Mouse (Mus musculus): Measurements from ENCODE around the gene Ttc21a. TPM values are rescaled to one million over a fixed set of nuclear protein-coding genes. Genes with fewer than 3 reads are reported as not detected.
A peak's percentile ranks its signal among the peaks of the same experiment; 100 is the strongest.

Ttc21a gene
- polyA plus RNA-seq, 1 experiment from 2014 or later = 1.8 TPM

DNA sequence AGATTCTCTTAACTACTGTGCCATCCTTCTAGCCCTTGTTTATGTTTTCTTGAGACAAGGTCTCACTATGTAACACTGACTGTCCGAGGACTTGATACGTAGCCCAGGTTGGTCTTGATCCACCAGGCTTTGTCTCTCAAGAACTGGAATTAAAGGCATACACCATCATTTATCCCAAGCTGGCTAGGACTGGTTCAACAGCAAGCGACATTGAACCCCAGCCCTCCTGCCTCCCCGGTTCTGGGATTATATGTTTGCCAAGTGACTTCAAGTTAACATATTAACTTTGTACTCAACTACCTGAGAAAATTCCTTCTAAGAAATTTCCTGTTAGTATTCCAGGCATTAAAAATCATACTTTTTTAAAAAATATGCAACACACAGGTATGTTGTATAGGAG is 37.9 kb downstream of the Ttc21a start:
- WGBS = 73% methylated on average over 4 of the region's 4 CpGs
- TF ChIP-seq CTCF (IDR thresholded peaks at IDR 0.05) = no peak
- TF ChIP-seq EP300 (IDR thresholded peaks at IDR 0.05) = no peak
- no peak overlapping the region for H3K4me2 ChIP-seq (replicated peaks; ENCODE audit: low read depth, low read length)
- H3K27me3 ChIP-seq (replicated peaks; ENCODE audit: insufficient read depth, low read length) = no peaks in the 10 kb centered on the region
- DNase-seq (ENCODE audit: low spot score) (no peak), ATAC-seq (no peak)
- no peak overlapping the region for H3K4me3 ChIP-seq (ENCODE audit: low read depth, low read length)
- no peak overlapping the region for H3K27ac ChIP-seq (ENCODE audit: low read length)
- H3K9me3 ChIP-seq (ENCODE audit: low read length) = no peaks in the 10 kb centered on the region
- H3K4me1 ChIP-seq (ENCODE audit: insufficient read depth, low read depth, low read length) = peaks cover 35% of the 10 kb centered on the region
- peaks cover 31% of the 10 kb centered on the region for H3K36me3 ChIP-seq (ENCODE audit: insufficient read depth, low read length)
- H3K9ac ChIP-seq (replicated peaks; ENCODE audit: low read depth) = no peak overlapping the region

DNA sequence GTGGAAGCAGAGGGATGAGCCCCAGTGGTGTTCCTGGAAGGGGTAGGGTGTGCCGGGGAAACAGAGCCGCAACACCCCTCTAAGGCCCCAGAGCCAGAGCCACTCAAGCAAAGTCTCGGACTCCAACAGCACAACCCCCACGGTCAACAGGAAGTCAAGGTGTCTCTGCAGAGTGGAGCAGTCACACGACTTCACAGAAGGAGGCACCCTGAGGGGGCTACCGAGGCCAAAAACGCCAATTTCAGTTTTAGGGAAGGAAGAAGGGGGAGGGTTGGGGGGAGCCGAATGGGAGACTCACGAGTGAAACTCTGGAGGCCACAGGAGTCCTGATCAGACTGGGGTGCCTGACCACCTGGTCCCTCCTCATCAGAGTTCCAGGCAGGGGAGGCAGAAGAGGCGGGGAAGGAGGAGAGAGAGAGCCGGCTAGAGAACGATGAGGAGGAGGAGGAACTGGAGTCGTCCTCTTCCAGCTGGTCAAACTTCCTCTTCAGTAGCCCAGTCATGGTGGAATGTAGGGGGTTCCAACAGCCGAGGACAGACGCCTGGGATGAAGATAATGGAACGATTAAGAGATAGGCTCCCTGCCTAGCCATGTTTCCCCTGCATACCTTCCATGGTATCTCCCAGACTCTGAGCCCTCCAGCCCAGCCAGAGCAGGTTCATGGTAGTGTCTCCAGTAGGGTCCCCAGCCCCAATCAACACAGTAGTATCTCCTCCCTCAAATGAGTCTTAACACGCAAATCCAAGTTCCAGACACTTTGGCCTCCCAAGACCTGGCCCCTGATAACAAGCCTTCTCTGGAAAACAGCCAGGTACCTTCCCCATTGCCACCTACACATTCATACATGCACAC is 39.5 kb downstream of the Ttc21a start:
- H3K27me3 ChIP-seq (replicated peaks; ENCODE audit: insufficient read depth, low read length) = no peaks in the 10 kb centered on the region

DNA sequence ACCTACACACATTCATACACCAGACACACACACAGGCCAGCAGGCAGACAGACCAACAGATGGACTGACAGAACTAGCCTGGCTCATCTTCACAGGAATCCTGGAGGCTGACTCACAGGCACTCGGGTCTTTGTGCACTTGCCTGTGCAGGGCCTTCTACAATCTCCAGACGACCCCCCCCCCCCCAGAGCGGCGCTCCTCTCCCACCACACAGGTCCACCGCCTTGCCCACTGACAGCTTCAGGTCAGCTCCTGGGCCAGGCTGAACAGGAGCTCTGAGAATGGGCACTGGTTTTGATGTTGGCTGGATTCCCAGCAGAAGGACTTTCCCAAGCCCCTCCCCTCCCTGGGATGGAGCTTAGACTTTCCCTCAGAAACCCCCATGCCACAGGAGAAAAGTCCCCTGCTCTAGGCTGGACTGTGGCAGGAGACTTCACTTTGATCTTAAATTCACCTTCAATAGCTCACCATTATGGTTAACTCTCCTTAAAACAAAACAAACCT is 40.2 kb downstream of the Ttc21a start:
- Histone ChIP-seq H3K27ac (ENCODE audit: low read length) (no peak overlapping the region), H3K36me3 (ENCODE audit: insufficient read depth, low read length) (peaks cover 21% of the 10 kb centered on the region), H3K27me3 (replicated peaks; ENCODE audit: insufficient read depth, low read length) (no peaks in the 10 kb centered on the region), H3K4me1 (ENCODE audit: insufficient read depth, low read depth, low read length) (peaks cover 29% of the 10 kb centered on the region), H3K4me3 (ENCODE audit: low read depth, low read length) (no peak overlapping the region), H3K9ac (replicated peaks; ENCODE audit: low read depth) (no peak overlapping the region), H3K4me2 (replicated peaks; ENCODE audit: low read depth, low read length) (peak overlapping the region; percentile 27; the same call in 1 of the 2 replicates), H3K9me3 (ENCODE audit: low read length) (no peaks in the 10 kb centered on the region)
- 13% methylated on average over 4 of the region's 5 CpGs for WGBS
- ATAC-seq (no peak), DNase-seq (ENCODE audit: low spot score) (no peak)
- TF ChIP-seq EP300 (IDR thresholded peaks at IDR 0.05) (no peak), CTCF (IDR thresholded peaks at IDR 0.05) (no peak)

More for the DNA sequence above, 39.5 kb downstream of the Ttc21a start:
- peak overlapping the region; percentile 27; the same call in 1 of the 2 replicates for H3K4me2 ChIP-seq (replicated peaks; ENCODE audit: low read depth, low read length)
- H3K9ac ChIP-seq (replicated peaks; ENCODE audit: low read depth) = no peak overlapping the region
- ATAC-seq (no peak), DNase-seq (ENCODE audit: low spot score) (no peak)
- no peaks in the 10 kb centered on the region for H3K9me3 ChIP-seq (ENCODE audit: low read length)
- no peak overlapping the region for H3K4me3 ChIP-seq (ENCODE audit: low read depth, low read length)
- H3K27ac ChIP-seq (ENCODE audit: low read length) = no peak overlapping the region
- peaks cover 29% of the 10 kb centered on the region for H3K4me1 ChIP-seq (ENCODE audit: insufficient read depth, low read depth, low read length)
- H3K36me3 ChIP-seq (ENCODE audit: insufficient read depth, low read length) = peaks cover 27% of the 10 kb centered on the region
- 21% methylated on average over 17 of the region's 17 CpGs for WGBS
- TF ChIP-seq CTCF (IDR thresholded peaks at IDR 0.05) = no peak

DNA sequence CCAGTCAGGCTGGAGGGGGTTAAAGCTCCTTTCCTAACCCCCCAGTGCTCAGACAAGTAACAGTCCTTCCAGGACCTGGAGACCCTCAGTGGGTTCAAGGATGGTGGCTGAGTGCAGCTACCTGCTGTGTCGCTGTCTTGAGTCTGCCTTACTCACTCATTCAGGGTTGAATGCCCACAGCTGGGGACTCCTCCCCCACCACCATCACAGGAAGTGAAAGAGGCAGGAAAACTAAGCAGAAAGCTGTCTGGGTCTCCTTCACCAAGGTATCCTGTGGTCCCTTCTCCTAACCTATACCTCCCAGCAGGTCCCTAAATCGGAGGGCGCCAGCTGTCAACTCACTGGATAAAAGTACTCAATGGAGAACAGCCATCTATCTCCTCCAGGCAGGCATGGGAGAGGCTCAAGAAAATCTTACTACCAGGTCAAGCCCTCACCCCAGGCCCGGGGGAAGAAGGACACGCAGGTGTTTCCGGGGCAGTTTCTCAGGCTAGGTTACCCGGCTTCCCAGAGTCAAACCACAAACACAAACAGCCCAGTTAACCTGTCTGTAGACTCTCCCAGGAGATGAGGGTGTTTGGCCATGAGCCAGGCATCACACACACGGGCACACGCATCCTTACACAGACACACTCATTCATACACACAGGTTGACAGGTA is 40.9 kb downstream of the Ttc21a start:
- no peak for TF ChIP-seq CTCF (IDR thresholded peaks at IDR 0.05)
- no peak for TF ChIP-seq EP300 (IDR thresholded peaks at IDR 0.05)
- DNase-seq (ENCODE audit: low spot score) = no peak
- H3K27me3 ChIP-seq (replicated peaks; ENCODE audit: insufficient read depth, low read length) = no peaks in the 10 kb centered on the region
- H3K27ac ChIP-seq (ENCODE audit: low read length) = no peak overlapping the region
- peak overlapping the region; percentile 27 for H3K4me2 ChIP-seq (replicated peaks; ENCODE audit: low read depth, low read length)
- no peak overlapping the region for H3K4me3 ChIP-seq (ENCODE audit: low read depth, low read length)
- 37% methylated on average over 9 of the region's 9 CpGs for WGBS
- H3K9ac ChIP-seq (replicated peaks; ENCODE audit: low read depth) = no peak overlapping the region
- peaks cover 14% of the 10 kb centered on the region; the same call in 1 of the 2 replicates for H3K36me3 ChIP-seq (ENCODE audit: insufficient read depth, low read length)
- H3K4me1 ChIP-seq (ENCODE audit: insufficient read depth, low read depth, low read length) = peaks cover 29% of the 10 kb centered on the region
- ATAC-seq = no peak
- H3K9me3 ChIP-seq (ENCODE audit: low read length) = no peaks in the 10 kb centered on the region

DNA sequence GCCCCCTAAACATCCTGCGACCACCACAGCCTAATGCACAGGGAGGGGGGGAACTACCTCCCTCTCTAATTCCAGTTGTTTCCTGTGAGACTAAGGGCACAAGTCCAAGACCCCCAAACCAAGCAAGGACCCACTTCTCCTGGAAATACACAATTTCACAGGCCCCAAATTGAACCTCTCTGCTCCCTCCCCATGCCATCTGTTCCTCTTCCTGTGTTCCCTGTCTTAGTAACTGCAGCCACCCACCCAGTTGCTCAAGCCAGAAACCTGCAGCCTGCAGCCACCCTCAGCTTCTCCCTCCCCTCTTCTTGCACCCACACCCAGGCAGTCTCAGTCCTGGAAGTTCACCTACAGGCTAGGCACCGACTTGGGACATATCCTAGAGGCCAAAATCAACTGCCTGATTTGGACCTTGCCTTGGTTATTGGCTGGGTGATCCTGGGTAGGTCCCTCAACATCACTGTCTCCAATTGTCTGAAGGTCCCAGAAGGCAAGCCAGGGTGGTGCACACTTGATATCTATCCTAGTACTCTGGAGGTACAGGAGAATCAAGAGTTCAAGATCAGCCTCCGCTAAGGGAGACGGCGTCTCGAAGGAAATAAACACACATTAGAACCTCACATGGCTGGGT is 41.5 kb downstream of the Ttc21a start:
- Histone ChIP-seq H3K4me3 (ENCODE audit: low read depth, low read length) (no peak overlapping the region), H3K9me3 (ENCODE audit: low read length) (no peaks in the 10 kb centered on the region), H3K27ac (ENCODE audit: low read length) (no peak overlapping the region), H3K27me3 (replicated peaks; ENCODE audit: insufficient read depth, low read length) (no peaks in the 10 kb centered on the region), H3K4me2 (replicated peaks; ENCODE audit: low read depth, low read length) (peak overlapping the region; percentile 27), H3K4me1 (ENCODE audit: insufficient read depth, low read depth, low read length) (peaks cover 29% of the 10 kb centered on the region), H3K36me3 (ENCODE audit: insufficient read depth, low read length) (peaks cover 7% of the 10 kb centered on the region; the same call in 1 of the 2 replicates), H3K9ac (replicated peaks; ENCODE audit: low read depth) (no peak overlapping the region)
- no peak for TF ChIP-seq EP300 (IDR thresholded peaks at IDR 0.05)
- no peak for TF ChIP-seq CTCF (IDR thresholded peaks at IDR 0.05)
- DNase-seq (ENCODE audit: low spot score) = no peak
- no peak for ATAC-seq
- WGBS = 69% methylated on average over 6 of the region's 6 CpGs

DNA sequence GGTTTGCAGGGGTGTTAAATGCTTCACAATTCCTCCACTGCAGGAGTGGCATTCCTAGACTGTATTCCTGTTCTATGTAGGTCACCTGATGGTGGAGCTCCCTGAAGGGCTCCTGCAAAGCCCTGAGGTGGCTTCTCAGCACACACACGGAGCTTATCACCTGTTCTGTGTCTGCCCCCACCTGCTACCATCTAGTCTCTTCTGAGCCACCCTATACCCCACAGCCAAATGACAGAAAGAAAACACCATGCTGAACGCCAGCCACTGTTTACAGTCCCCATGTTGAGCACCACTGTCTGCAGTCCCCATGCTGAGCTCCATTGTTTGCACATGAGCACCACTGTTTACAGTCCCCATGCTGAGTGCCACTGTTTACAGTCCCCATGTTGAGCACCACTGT is 42.3 kb downstream of the Ttc21a start:
- peak overlapping the region; percentile 14; the same call in 1 of the 2 replicates for H3K4me2 ChIP-seq (replicated peaks; ENCODE audit: low read depth, low read length)
- H3K9me3 ChIP-seq (ENCODE audit: low read length) = no peaks in the 10 kb centered on the region
- no peak for TF ChIP-seq CTCF (IDR thresholded peaks at IDR 0.05)
- TF ChIP-seq EP300 (IDR thresholded peaks at IDR 0.05) = no peak
- H3K27me3 ChIP-seq (replicated peaks; ENCODE audit: insufficient read depth, low read length) = no peaks in the 10 kb centered on the region
- ATAC-seq (no peak), DNase-seq (ENCODE audit: low spot score) (no peak)
- no peak overlapping the region for H3K27ac ChIP-seq (ENCODE audit: low read length)
- H3K4me1 ChIP-seq (ENCODE audit: insufficient read depth, low read depth, low read length) = peaks cover 33% of the 10 kb centered on the region
- no peak overlapping the region for H3K9ac ChIP-seq (replicated peaks; ENCODE audit: low read depth)
- no peak overlapping the region for H3K4me3 ChIP-seq (ENCODE audit: low read depth, low read length)
- 43% methylated on average over 2 of the region's 2 CpGs for WGBS
- H3K36me3 ChIP-seq (ENCODE audit: insufficient read depth, low read length) = peaks cover 4% of the 10 kb centered on the region; the same call in 1 of the 2 replicates
